Mouse (Mus musculus): Measurements from ENCODE around the gene Vmn1r22. TPM values are rescaled to one million over a fixed set of nuclear protein-coding genes. Genes with fewer than 3 reads are reported as not detected.
A peak's percentile ranks its signal among the peaks of the same experiment; 100 is the strongest.
"Not testable (repeated sequence)": the region's sequence is repeated elsewhere in the genome, so short reads cannot be mapped to it uniquely, and the experiment has no call there.

Gene Vmn1r22
- not detected in 2 replicates for polyA plus RNA-seq (2015; fragmentation: Nextera tagmentation; extraction: Ambion mirVana)

GRCm38 (mm10) chr6:57907928-57908327 is at the start of gene Vmn1r22:
Gene Vmn1r22 (minus strand): TSS chr6:57908028.
- Histone ChIP-seq H3K27me3 (ENCODE audit: control insufficient read depth, insufficient read depth, low read length) (no peaks in the 10 kb centered on the region), H3K36me3 (ENCODE audit: control insufficient read depth, insufficient read depth, low read length) (no peaks in the 10 kb centered on the region), H3K4me1 (replicated peaks; ENCODE audit: control insufficient read depth, insufficient read depth) (no peaks in the 10 kb centered on the region), H3K27ac (replicated peaks) (no peak within 1 kb of the TSS), H3K9me3 (ENCODE audit: control insufficient read depth, low read length) (no peaks in the 10 kb centered on the region), H3K4me3 (ENCODE audit: low read depth, low read length) (no peak within 1 kb of the TSS), H3K4me2 (replicated peaks; ENCODE audit: low read depth) (no peak within 1 kb of the TSS), H3K9ac (ENCODE audit: low read length) (no peak within 1 kb of the TSS)
- 76% methylated on average over 1 of the region's 1 CpGs for WGBS
- ATAC-seq (ENCODE audit: low FRiP score, low TSS enrichment) (no peak), DNase-seq (ENCODE audit: low spot score) (no peak)
- TF ChIP-seq CTCF (IDR thresholded peaks at IDR 0.05; ENCODE audit: low read depth) (no peak), EP300 (optimal IDR thresholded peaks at IDR 0.05) (no peak)

GRCm38 (mm10) chr6:57926738-57927137 is 18.9 kb upstream of the Vmn1r22 start, which contains the start of gene Vmn1r23:
Gene Vmn1r23 (minus strand): TSS chr6:57926838.
- H3K27me3 ChIP-seq (ENCODE audit: control insufficient read depth, insufficient read depth, low read length), result no peaks in the 10 kb centered on the region
- no peaks in the 10 kb centered on the region for H3K9me3 ChIP-seq (ENCODE audit: control insufficient read depth, low read length)
- no peak within 1 kb of the TSS for H3K27ac ChIP-seq (replicated peaks)
- ATAC-seq (ENCODE audit: low FRiP score, low TSS enrichment) (no peak), DNase-seq (ENCODE audit: low spot score) (no peak)
- WGBS, result 94% methylated on average over 1 of the region's 1 CpGs
- no peak for TF ChIP-seq EP300 (optimal IDR thresholded peaks at IDR 0.05)
- H3K4me2 ChIP-seq (replicated peaks; ENCODE audit: low read depth), result no peak within 1 kb of the TSS
- no peaks in the 10 kb centered on the region for H3K36me3 ChIP-seq (ENCODE audit: control insufficient read depth, insufficient read depth, low read length)
- no peak within 1 kb of the TSS for H3K9ac ChIP-seq (ENCODE audit: low read length)
- no peaks in the 10 kb centered on the region for H3K4me1 ChIP-seq (replicated peaks; ENCODE audit: control insufficient read depth, insufficient read depth)
- H3K4me3 ChIP-seq (ENCODE audit: low read depth, low read length), result no peak within 1 kb of the TSS

GRCm38 (mm10) chr6:57859043-57860042 is 48.5 kb downstream of the Vmn1r22 start:
- H3K4me1 ChIP-seq (replicated peaks; ENCODE audit: control insufficient read depth, insufficient read depth), result no peaks in the 10 kb centered on the region
- H3K4me3 ChIP-seq (ENCODE audit: low read depth, low read length), result no peak overlapping the region
- peak; percentile 90 for TF ChIP-seq CTCF (IDR thresholded peaks at IDR 0.05; ENCODE audit: low read depth)
- TF ChIP-seq EP300 (optimal IDR thresholded peaks at IDR 0.05), result no peak
- H3K9ac ChIP-seq (ENCODE audit: low read length), result no peak overlapping the region
- 46% methylated on average over 6 of the region's 6 CpGs for WGBS
- H3K36me3 ChIP-seq (ENCODE audit: control insufficient read depth, insufficient read depth, low read length), result no peaks in the 10 kb centered on the region
- H3K9me3 ChIP-seq (ENCODE audit: control insufficient read depth, low read length), result no peaks in the 10 kb centered on the region
- ATAC-seq (ENCODE audit: low FRiP score, low TSS enrichment) (peak; percentile 73), DNase-seq (ENCODE audit: low spot score) (peak; percentile 26)
- H3K4me2 ChIP-seq (replicated peaks; ENCODE audit: low read depth), result 0 out of 2 replicates have a peak overlapping the region, but pooled peaks have one; percentile 2
- no peak overlapping the region for H3K27ac ChIP-seq (replicated peaks)
- no peaks in the 10 kb centered on the region for H3K27me3 ChIP-seq (ENCODE audit: control insufficient read depth, insufficient read depth, low read length)

- H3K4me3 ChIP-seq (ENCODE audit: low read depth, low read length); H3K27me3 ChIP-seq (ENCODE audit: control insufficient read depth, insufficient read depth, low read length); H3K27ac ChIP-seq (replicated peaks); H3K9ac ChIP-seq (ENCODE audit: low read length); DNase-seq (ENCODE audit: low spot score); H3K36me3 ChIP-seq (ENCODE audit: control insufficient read depth, insufficient read depth, low read length); H3K9me3 ChIP-seq (ENCODE audit: control insufficient read depth, low read length); H3K4me1 ChIP-seq (replicated peaks; ENCODE audit: control insufficient read depth, insufficient read depth); H3K4me2 ChIP-seq (replicated peaks; ENCODE audit: low read depth); ATAC-seq (ENCODE audit: low FRiP score, low TSS enrichment): not testable (repeated sequence)
- WGBS, result 91% methylated on average over 5 of the region's 5 CpGs
These were observed 56.7 kb downstream of the Vmn1r22 start for GRCm38 (mm10) chr6:57851177-57851576.

GRCm38 (mm10) chr6:57850286-57850685 is 57.5 kb downstream of the Vmn1r22 start, which contains the start of gene Vmn1r21:
Gene Vmn1r21 (minus strand): TSS chr6:57850343.
- no peak for DNase-seq (ENCODE audit: low spot score)
- 55% methylated on average over 1 of the region's 1 CpGs for WGBS
- Histone ChIP-seq H3K4me1 (replicated peaks; ENCODE audit: control insufficient read depth, insufficient read depth) (no peaks in the 10 kb centered on the region), H3K36me3 (ENCODE audit: control insufficient read depth, insufficient read depth, low read length) (no peaks in the 10 kb centered on the region), H3K4me3 (ENCODE audit: low read depth, low read length) (no peak within 1 kb of the TSS), H3K9me3 (ENCODE audit: control insufficient read depth, low read length) (no peaks in the 10 kb centered on the region), H3K27me3 (ENCODE audit: control insufficient read depth, insufficient read depth, low read length) (no peaks in the 10 kb centered on the region), H3K4me2 (replicated peaks; ENCODE audit: low read depth) (no peak within 1 kb of the TSS), H3K9ac (ENCODE audit: low read length) (no peak within 1 kb of the TSS), H3K27ac (replicated peaks) (no peak within 1 kb of the TSS)
- no peak for ATAC-seq (ENCODE audit: low FRiP score, low TSS enrichment)
- TF ChIP-seq EP300 (optimal IDR thresholded peaks at IDR 0.05), result no peak
- no peak for TF ChIP-seq CTCF (IDR thresholded peaks at IDR 0.05; ENCODE audit: low read depth)

Other genes starting within 250 kb of the Vmn1r22 start
- gene Pyurf, start 215.9 kb downstream of the Vmn1r22 start, polyA plus RNA-seq (2015; fragmentation: Nextera tagmentation; extraction: Ambion mirVana), result 16.2 and 16.3 TPM in 2 replicates
- 9.6 and 9.8 TPM in 2 replicates for gene Lancl2, start 205.5 kb downstream of the Vmn1r22 start, polyA plus RNA-seq (2015; fragmentation: Nextera tagmentation; extraction: Ambion mirVana)
- gene Vopp1, start 82.9 kb downstream of the Vmn1r22 start, polyA plus RNA-seq (2015; fragmentation: Nextera tagmentation; extraction: Ambion mirVana), result 24.3 and 28.4 TPM in 2 replicates
- gene Vmn1r21, start 57.7 kb downstream of the Vmn1r22 start, polyA plus RNA-seq (2015; fragmentation: Nextera tagmentation; extraction: Ambion mirVana), result not detected in 2 replicates
- not detected in 2 replicates for gene Vmn1r23, start 18.8 kb upstream of the Vmn1r22 start, polyA plus RNA-seq (2015; fragmentation: Nextera tagmentation; extraction: Ambion mirVana)
- gene Vmn1r24, start 53.5 kb upstream of the Vmn1r22 start, polyA plus RNA-seq (2015; fragmentation: Nextera tagmentation; extraction: Ambion mirVana), result not detected in 2 replicates
- gene Vmn1r25, start 72.8 kb upstream of the Vmn1r22 start, polyA plus RNA-seq (2015; fragmentation: Nextera tagmentation; extraction: Ambion mirVana), result not detected in 2 replicates
- gene Vmn1r26, start 107.1 kb upstream of the Vmn1r22 start, polyA plus RNA-seq (2015; fragmentation: Nextera tagmentation; extraction: Ambion mirVana), result not detected in 2 replicates

All from stomach, postnatal 0 days (tissue).